Mouse (Mus musculus) kidney, adult 9 months (tissue): ENCODE measurements around the gene Dsp.

Experiments
- DNase-seq: peaks from one replicate; pipeline ENCODE4 v3.0.0; 2022

The Dsp gene

GRCm38 (mm10) chr13:38151069-38151588 lies at the start of gene Dsp:
Dsp (plus strand) TSS chr13:38151294.
- peak; percentile 49 for DNase-seq

GRCm38 (mm10) chr13:38103406-38103805 lies 47.7 kb upstream of the Dsp start:
- DNase-seq: no peak

GRCm38 (mm10) chr13:38104501-38104900 lies 46.6 kb upstream of the Dsp start:
- DNase-seq: no peak

GRCm38 (mm10) chr13:38109081-38109480 lies 42.0 kb upstream of the Dsp start:
- DNase-seq: no peak

GRCm38 (mm10) chr13:38122321-38122720 lies 28.8 kb upstream of the Dsp start:
- no peak for DNase-seq

GRCm38 (mm10) chr13:38123666-38124065 lies 27.4 kb upstream of the Dsp start:
- no peak for DNase-seq

- no peak for DNase-seq
These were observed 23.4 kb upstream of the Dsp start for GRCm38 (mm10) chr13:38127683-38128082.

GRCm38 (mm10) chr13:38128246-38128645 lies 22.8 kb upstream of the Dsp start:
- no peak for DNase-seq

GRCm38 (mm10) chr13:38129492-38129891 lies 21.6 kb upstream of the Dsp start:
- no peak for DNase-seq

- DNase-seq: no peak
These were observed 21.0 kb upstream of the Dsp start for GRCm38 (mm10) chr13:38130116-38130515.

- no peak for DNase-seq
These were observed 18.0 kb upstream of the Dsp start for GRCm38 (mm10) chr13:38133016-38133528.

- DNase-seq: no peak
These were observed 10.6 kb upstream of the Dsp start for GRCm38 (mm10) chr13:38140521-38140920.

- DNase-seq: peak; percentile 56
These were observed 6.0 kb upstream of the Dsp start for GRCm38 (mm10) chr13:38144962-38145713.

GRCm38 (mm10) chr13:38148348-38148747 lies 2.7 kb upstream of the Dsp start:
- no peak for DNase-seq

GRCm38 (mm10) chr13:38151671-38152428 lies 756 bp downstream of the Dsp start:
- peak; percentile 22 for DNase-seq

- peak; percentile 6 for DNase-seq
These were observed 1.4 kb downstream of the Dsp start for GRCm38 (mm10) chr13:38152429-38153035.

- no peak for DNase-seq
These were observed 4.4 kb downstream of the Dsp start for GRCm38 (mm10) chr13:38155523-38155922.

GRCm38 (mm10) chr13:38157635-38158034 lies 6.5 kb downstream of the Dsp start:
- no peak for DNase-seq

- no peak for DNase-seq
These were observed 10.9 kb downstream of the Dsp start for GRCm38 (mm10) chr13:38162002-38162401.

- no peak for DNase-seq
These were observed 11.6 kb downstream of the Dsp start for GRCm38 (mm10) chr13:38162668-38163067.

- no peak for DNase-seq
These were observed 13.8 kb downstream of the Dsp start for GRCm38 (mm10) chr13:38164932-38165331.

GRCm38 (mm10) chr13:38167056-38167455 lies 16.0 kb downstream of the Dsp start:
- no peak for DNase-seq

- peak; percentile 61 for DNase-seq
These were observed 19.6 kb downstream of the Dsp start for GRCm38 (mm10) chr13:38170707-38171144.
